Comparison of ENCODE assay signal across 10 mouse cellular contexts in the genomic region with DNA sequence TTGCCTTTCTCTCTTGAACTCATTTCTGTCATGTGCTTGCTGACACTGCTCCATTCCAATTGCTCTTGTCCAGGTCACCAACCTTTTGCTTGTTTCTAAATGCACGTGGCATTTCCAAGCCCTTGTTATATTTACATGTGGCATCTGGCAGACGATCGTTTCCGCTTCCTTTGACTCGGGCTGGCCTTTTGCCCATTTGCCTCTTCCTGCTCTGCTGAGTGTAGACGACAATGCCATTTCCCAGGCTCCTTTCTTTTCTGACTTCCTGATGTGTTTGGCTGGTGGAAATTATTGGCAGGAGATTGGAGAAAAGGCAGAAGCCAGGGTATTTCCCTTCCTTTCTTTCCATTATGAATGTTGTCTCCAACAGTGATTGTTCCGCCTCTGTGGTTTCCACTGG. TPM values are rescaled to one million over a fixed set of nuclear protein-coding genes. Genes with fewer than 3 reads are reported as not detected.
DNase-seq lines count a peak whose midpoint lies in the region; ATAC-seq and TF ChIP-seq lines count a peak whose summit lies in the region.
"Had no signal": no experiment of that assay in that cellular context is flagged by ENCODE, and none has a peak within 500 bp of the region (broad histone marks: within the 10 kb centered on the region; RNA-seq: fewer than 3 reads in every experiment).

No protein-coding gene starts in this region.

- no peak for TF ChIP-seq CTCF in lung, embryonic 14.5 days (IDR thresholded peaks at IDR 0.05; ENCODE audit: low read depth)

- H3K4me2 ChIP-seq in heart, embryonic 13.5 days: no peak overlapping the region
- H3K4me2 ChIP-seq in lung, embryonic 14.5 days: no peak overlapping the region
- no peak overlapping the region for H3K4me2 ChIP-seq in midbrain, embryonic 16.5 days (ENCODE audit: low read length)
- H3K4me2 ChIP-seq: embryonic facial prominence, embryonic 13.5 days; liver, embryonic 13.5 days had no signal

- no peaks in the 10 kb centered on the region for H3K36me3 ChIP-seq in heart, embryonic 13.5 days
- no peaks in the 10 kb centered on the region for H3K36me3 ChIP-seq in lung, embryonic 14.5 days (ENCODE audit: insufficient read depth)
- no peaks in the 10 kb centered on the region for H3K36me3 ChIP-seq in midbrain, embryonic 16.5 days (ENCODE audit: control insufficient read depth, insufficient read depth, low read length)
- H3K36me3 ChIP-seq: embryonic facial prominence, embryonic 13.5 days; liver, embryonic 13.5 days had no signal

- H3K27me3 ChIP-seq in heart, embryonic 13.5 days (replicated peaks): no peaks in the 10 kb centered on the region
- no peaks in the 10 kb centered on the region for H3K27me3 ChIP-seq in lung, embryonic 14.5 days (ENCODE audit: insufficient read depth, low read length)
- H3K27me3 ChIP-seq in midbrain, embryonic 16.5 days (ENCODE audit: control insufficient read depth, insufficient read depth, low read depth, low read length): no peaks in the 10 kb centered on the region
- H3K27me3 ChIP-seq: embryonic facial prominence, embryonic 13.5 days; liver, embryonic 13.5 days had no signal

- H3K9ac ChIP-seq in heart, embryonic 13.5 days: no peak overlapping the region
- no peak overlapping the region for H3K9ac ChIP-seq in lung, embryonic 14.5 days
- H3K9ac ChIP-seq in midbrain, embryonic 16.5 days (ENCODE audit: low read depth, low read length): no peak overlapping the region
- H3K9ac ChIP-seq: embryonic facial prominence, embryonic 13.5 days; liver, embryonic 13.5 days had no signal

- no peaks in the 10 kb centered on the region for H3K4me1 ChIP-seq in heart, embryonic 13.5 days
- no peaks in the 10 kb centered on the region for H3K4me1 ChIP-seq in lung, embryonic 14.5 days (ENCODE audit: insufficient read depth)
- no peaks in the 10 kb centered on the region; the same call in 1 of the 2 replicates for H3K4me1 ChIP-seq in midbrain, embryonic 16.5 days (ENCODE audit: control insufficient read depth, insufficient read depth, low read length)
- H3K4me1 ChIP-seq: embryonic facial prominence, embryonic 13.5 days had no signal

- peak; percentile 43 for DNase-seq in kidney, adult 11 months
- DNase-seq in kidney, adult 18-20 months: no peak
- peak; percentile 55 for DNase-seq in adipocyte (ENCODE audit: low spot score)
- peak; percentile 74 for DNase-seq in lung, embryonic 14.5 days
- no peak for DNase-seq in urinary bladder, postnatal 14 days (ENCODE audit: low spot score)
- DNase-seq: liver, embryonic 13.5 days had no signal

- ATAC-seq in heart, embryonic 13.5 days (ENCODE audit: extremely low read depth, insufficient number of reproducible peaks, low FRiP score, low TSS enrichment): no peak
- no peak for ATAC-seq in lung, embryonic 14.5 days (ENCODE audit: insufficient read depth)
- ATAC-seq in midbrain, embryonic 16.5 days: no peak

- H3K9me3 ChIP-seq in heart, embryonic 13.5 days: no peaks in the 10 kb centered on the region
- no peaks in the 10 kb centered on the region for H3K9me3 ChIP-seq in lung, embryonic 14.5 days (ENCODE audit: low read depth, low read length)
- no peaks in the 10 kb centered on the region for H3K9me3 ChIP-seq in midbrain, embryonic 16.5 days (replicated peaks; ENCODE audit: control insufficient read depth, low read length, poor library complexity, severe bottlenecking)
- H3K9me3 ChIP-seq: embryonic facial prominence, embryonic 13.5 days; liver, embryonic 13.5 days had no signal

- peak overlapping the region; percentile 39; the same call in 1 of the 2 replicates for H3K27ac ChIP-seq in heart, embryonic 13.5 days (replicated peaks)
- 0 out of 2 replicates have a peak overlapping the region, but pooled peaks have one; percentile 18 for H3K27ac ChIP-seq in lung, embryonic 14.5 days (ENCODE audit: low read depth)
- H3K27ac ChIP-seq in midbrain, embryonic 16.5 days (ENCODE audit: low read length): no peak overlapping the region
- H3K27ac ChIP-seq: embryonic facial prominence, embryonic 13.5 days; liver, embryonic 13.5 days had no signal

- WGBS in heart, embryonic 13.5 days: 54% methylated on average over 7 of the region's 7 CpGs
- 44% methylated on average over 7 of the region's 7 CpGs for WGBS in lung, embryonic 14.5 days
- WGBS in midbrain, embryonic 16.5 days: 75% methylated on average over 7 of the region's 7 CpGs

- H3K4me3 ChIP-seq in heart, embryonic 13.5 days: no peak overlapping the region
- H3K4me3 ChIP-seq in lung, embryonic 14.5 days (ENCODE audit: low read depth, low read length): no peak overlapping the region
- H3K4me3 ChIP-seq in midbrain, embryonic 16.5 days (ENCODE audit: low read depth, low read length): no peak overlapping the region
- H3K4me3 ChIP-seq: embryonic facial prominence, embryonic 13.5 days; liver, embryonic 13.5 days; myocyte had no signal

RNA-seq across cellular contexts. Expression of gene Ube2a, which starts 34.3 kb away (rescaled TPM):
- polyA plus RNA-seq in heart, embryonic 13.5 days (2015; fragmentation: Nextera tagmentation; extraction: Ambion mirVana): 113 and 130 TPM in 2 replicates
- 134 and 140 TPM in 2 replicates for polyA plus RNA-seq in lung, embryonic 14.5 days (2014; fragmentation: Nextera tagmentation; extraction: Ambion mirVana)
- polyA plus RNA-seq in midbrain, embryonic 16.5 days (2015; fragmentation: Nextera tagmentation; extraction: Ambion mirVana): 114 and 116 TPM in 2 replicates

RNA-seq across cellular contexts. Expression of gene C330007P06Rik, which starts 34.5 kb away (rescaled TPM):
- 19.2 and 19.3 TPM in 2 replicates for polyA plus RNA-seq in heart, embryonic 13.5 days (2015; fragmentation: Nextera tagmentation; extraction: Ambion mirVana)
- 37.9 and 39.2 TPM in 2 replicates for polyA plus RNA-seq in lung, embryonic 14.5 days (2014; fragmentation: Nextera tagmentation; extraction: Ambion mirVana)
- 20.9 and 21.0 TPM in 2 replicates for polyA plus RNA-seq in midbrain, embryonic 16.5 days (2015; fragmentation: Nextera tagmentation; extraction: Ambion mirVana)

RNA-seq across cellular contexts. Expression of gene Slc25a5, which starts 43.9 kb away (rescaled TPM):
- polyA plus RNA-seq in heart, embryonic 13.5 days (2015; fragmentation: Nextera tagmentation; extraction: Ambion mirVana): 964 and 1,107 TPM in 2 replicates
- polyA plus RNA-seq in lung, embryonic 14.5 days (2014; fragmentation: Nextera tagmentation; extraction: Ambion mirVana): 690 and 709 TPM in 2 replicates
- 408 and 436 TPM in 2 replicates for polyA plus RNA-seq in midbrain, embryonic 16.5 days (2015; fragmentation: Nextera tagmentation; extraction: Ambion mirVana)

Comparison
In these comparisons a context has a peak if more than half of its experiments do, and no peak if none do; other contexts are left out.
1. DNase-seq: peak in kidney, adult 11 months (single experiment), adipocyte (single experiment) and lung, embryonic 14.5 days (single experiment); none in kidney, adult 18-20 months (single experiment) and urinary bladder, postnatal 14 days (single experiment).